Mouse (Mus musculus) heart, adult 2 months (tissue): Measurements from ENCODE around the gene Lpcat4.
A peak's percentile ranks its signal among the peaks of the same experiment; 100 is the strongest.

Experiments used
- CTCF ChIP-seq: fragments of 200-600 bp; IDR thresholded peaks from 2 replicates; pipeline ENCODE4 v1.8.1; 2022; ENCODE audit warnings: antibody characterized with exemption, mild to moderate bottlenecking, moderate library complexity
- POLR2A ChIP-seq: fragments of 200-500 bp; IDR thresholded peaks from 2 replicates; pipeline ENCODE4 v1.6.1; 2011; ENCODE audit warnings: mild to moderate bottlenecking, low read depth, low read length, control low read depth; ENCODE audit not compliant: insufficient read depth

GRCm38 (mm10) chr2:112262779-112263295, 23.6 kb downstream of the Lpcat4 start:
- TF ChIP-seq POLR2A (no peak), CTCF (peak; percentile 52)
